Mouse (Mus musculus) right cerebral cortex, postnatal 36 days (tissue): Measurements from ENCODE around the gene Tgm7.
"Not testable (repeated sequence)": the region's sequence is repeated elsewhere in the genome, so short reads cannot be mapped to it uniquely, and the experiment has no call there.

Experiments
- DNase-seq, 2 experiments: peaks; one replicate each; pipeline ENCODE4 v3.0.0; 2022; ENCODE audit warnings: low spot score in 2 of 2, mixed read lengths in 1 of 2

The Tgm7 gene

GRCm38 (mm10) chr2:121109695-121110094, at the start of gene Tgm7:
TSS of gene Tgm7 (minus strand) at chr2:121109795.
- DNase-seq, result no peak

GRCm38 (mm10) chr2:121153100-121153499, 43.5 kb upstream of the Tgm7 start:
- DNase-seq, result no peak

GRCm38 (mm10) chr2:121149679-121150078, 40.1 kb upstream of the Tgm7 start:
- DNase-seq, result no peak

- DNase-seq, result no peak
Measured at GRCm38 (mm10) chr2:121142415-121142814, 32.8 kb upstream of the Tgm7 start.

- no peak for DNase-seq
Measured at GRCm38 (mm10) chr2:121141216-121142035, 31.8 kb upstream of the Tgm7 start.

- DNase-seq, result peak; percentile 87 to 90
Measured at GRCm38 (mm10) chr2:121140018-121140882, 30.7 kb upstream of the Tgm7 start, which contains the start of the genes Adal and Lcmt2. TSS of gene Adal (plus strand) at chr2:121140428. TSS of gene Lcmt2 (minus strand) at chr2:121140653.

GRCm38 (mm10) chr2:121139266-121140017, 29.8 kb upstream of the Tgm7 start:
- no peak for DNase-seq

- DNase-seq, result no peak
Measured at GRCm38 (mm10) chr2:121137371-121137770, 27.8 kb upstream of the Tgm7 start.

GRCm38 (mm10) chr2:121132822-121133221, 23.2 kb upstream of the Tgm7 start:
- DNase-seq, result no peak

GRCm38 (mm10) chr2:121128865-121129620, 19.4 kb upstream of the Tgm7 start:
- no peak for DNase-seq

GRCm38 (mm10) chr2:121127536-121127935, 17.9 kb upstream of the Tgm7 start:
- DNase-seq, result no peak

GRCm38 (mm10) chr2:121126302-121126701, 16.7 kb upstream of the Tgm7 start:
- DNase-seq, result not testable (repeated sequence)

GRCm38 (mm10) chr2:121119260-121119659, 9.7 kb upstream of the Tgm7 start:
- no peak for DNase-seq

GRCm38 (mm10) chr2:121115418-121115817, 5.8 kb upstream of the Tgm7 start:
- DNase-seq, result no peak

GRCm38 (mm10) chr2:121105940-121106339, 3.7 kb downstream of the Tgm7 start:
- DNase-seq, result no peak

- DNase-seq, result peak; percentile 52 to 66
Measured at GRCm38 (mm10) chr2:121102051-121102450, 7.5 kb downstream of the Tgm7 start.

- DNase-seq, result no peak
Measured at GRCm38 (mm10) chr2:121089751-121090150, 19.8 kb downstream of the Tgm7 start.

- no peak for DNase-seq
Measured at GRCm38 (mm10) chr2:121088507-121088906, 21.1 kb downstream of the Tgm7 start.

- DNase-seq, result no peak
Measured at GRCm38 (mm10) chr2:121085480-121086185, 24.0 kb downstream of the Tgm7 start, which contains the start of gene Tgm5. TSS of gene Tgm5 (minus strand) at chr2:121085841.

GRCm38 (mm10) chr2:121082626-121083025, 27.0 kb downstream of the Tgm7 start:
- DNase-seq, result no peak
